Mouse (Mus musculus): ENCODE data around the gene Pa2g4. TPM values are rescaled to one million over a fixed set of nuclear protein-coding genes. Genes with fewer than 3 reads are reported as not detected.

Gene Pa2g4
- 78.9 to 84.1 TPM (median 82.9 TPM) in 4 replicates for total RNA-seq (2023; ENCODE audit: inconsistent age)

DNA sequence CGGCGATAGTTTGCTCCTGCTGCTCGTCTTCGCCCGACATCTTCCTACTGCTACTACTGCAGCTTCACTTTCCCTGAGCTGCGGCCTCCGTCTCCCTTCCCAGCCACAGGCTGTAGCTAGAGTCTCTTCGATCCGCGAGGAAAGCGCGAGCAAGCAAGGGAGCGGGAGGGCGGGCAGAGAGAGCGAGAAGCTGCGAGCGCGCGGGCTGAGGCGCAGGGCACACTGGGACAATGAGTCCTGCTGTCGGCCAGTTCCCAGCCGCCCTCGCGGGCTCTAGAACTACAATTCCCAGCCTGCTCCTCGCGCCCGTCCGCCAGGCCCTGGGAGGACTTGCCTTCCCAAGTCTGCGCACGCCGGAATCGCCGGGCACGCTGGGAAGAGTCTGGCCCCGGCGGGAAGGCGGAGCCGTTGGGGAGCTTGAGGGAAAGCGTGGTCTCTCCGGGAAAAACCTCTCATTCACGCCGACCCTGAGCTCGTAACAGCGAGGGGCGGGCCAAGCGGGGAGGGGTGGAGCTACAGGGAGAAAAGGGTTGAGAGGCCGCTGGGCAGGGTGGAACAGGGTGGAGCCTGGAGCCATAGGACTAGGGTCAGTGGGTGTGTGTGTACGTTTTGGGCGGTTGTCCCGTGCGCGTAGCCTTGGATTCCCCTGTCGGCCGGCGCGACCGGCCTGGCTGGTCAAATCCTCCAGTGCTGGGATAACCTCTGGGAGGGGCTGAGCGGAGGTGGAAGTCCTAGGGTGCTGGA, at the start of gene Pa2g4:
TSS of gene Pa2g4 (minus strand) at position 200 of the 744 bp plus-strand sequence.

GRCm38 (mm10) chr10:128589464-128590192, 23.8 kb upstream of the Pa2g4 start, which contains the start of gene Erbb3:
Gene Erbb3 (minus strand): TSS chr10:128589652.

GRCm38 (mm10) chr10:128548947-128549681, 16.7 kb downstream of the Pa2g4 start, which contains the start of gene Rpl41:
Gene Rpl41 (minus strand): TSS chr10:128549305.

DNA sequence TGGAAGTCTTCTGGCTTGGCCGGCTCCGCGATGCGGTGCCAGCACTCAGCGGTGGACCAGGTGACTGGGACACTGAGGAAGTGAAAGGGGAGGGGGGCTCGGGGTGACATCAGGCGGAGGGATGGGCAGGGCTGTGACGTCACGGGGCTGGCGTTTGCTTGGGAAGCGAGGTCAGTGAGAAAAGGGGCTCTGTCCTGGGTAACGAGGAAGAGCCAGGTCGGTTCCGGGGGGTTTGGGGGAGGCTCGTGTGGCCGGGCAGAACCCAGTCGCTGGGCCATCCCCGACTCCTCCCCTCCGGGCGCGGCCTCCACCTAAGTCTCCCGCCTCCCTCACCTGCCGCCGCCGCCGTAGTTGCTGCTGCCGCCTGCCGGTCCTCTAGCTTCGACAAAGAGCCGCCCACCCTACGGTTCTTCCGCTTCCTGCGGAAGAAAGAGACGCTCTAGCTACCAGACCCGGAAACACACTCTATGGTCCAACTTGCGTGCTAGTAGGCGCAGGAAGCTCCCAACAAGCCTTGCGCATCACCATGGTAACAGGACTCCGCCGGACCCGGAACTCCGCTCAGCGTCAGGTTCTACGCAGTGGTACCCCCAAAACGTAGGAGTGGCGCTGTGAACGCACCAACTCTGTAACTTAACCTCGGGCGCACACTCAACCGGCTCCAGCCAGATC, 18.3 kb downstream of the Pa2g4 start, which contains the start of gene Zc3h10:
TSS of gene Zc3h10 (minus strand) at position 414 of the 672 bp plus-strand sequence.

GRCm38 (mm10) chr10:128525671-128526308, 40.0 kb downstream of the Pa2g4 start, which contains the start of gene Esyt1:
Gene Esyt1 (minus strand): TSS chr10:128525871.

Other genes starting within 250 kb of the Pa2g4 start
- 19.3 to 27.7 TPM (median 21.7 TPM) in 4 replicates for gene Cnpy2, start 243.5 kb downstream of the Pa2g4 start, total RNA-seq (2023; ENCODE audit: inconsistent age)
- gene Cs, start 228.3 kb downstream of the Pa2g4 start, total RNA-seq (2023; ENCODE audit: inconsistent age), result 105 to 106 TPM (median 105 TPM) in 4 replicates
- gene Coq10a, start 197.0 kb downstream of the Pa2g4 start, total RNA-seq (2023; ENCODE audit: inconsistent age), result 29.6 to 36.9 TPM (median 33.0 TPM) in 4 replicates
- 66.2 to 68.1 TPM (median 67.1 TPM) in 4 replicates for gene Ankrd52, start 188.9 kb downstream of the Pa2g4 start, total RNA-seq (2023; ENCODE audit: inconsistent age)
- 0.83 TPM in 1 of 4 replicates, not detected in the others for gene Slc39a5, start 164.8 kb downstream of the Pa2g4 start, total RNA-seq (2023; ENCODE audit: inconsistent age)
- 49.3 to 60.3 TPM (median 54.7 TPM) in 4 replicates for gene Nabp2, start 154.5 kb downstream of the Pa2g4 start, total RNA-seq (2023; ENCODE audit: inconsistent age)
- gene Rnf41, start 154.3 kb downstream of the Pa2g4 start, total RNA-seq (2023; ENCODE audit: inconsistent age), result 58.7 to 71.1 TPM (median 64.1 TPM) in 4 replicates
- gene Smarcc2, start 106.7 kb downstream of the Pa2g4 start, total RNA-seq (2023; ENCODE audit: inconsistent age), result 149 to 158 TPM (median 152 TPM) in 4 replicates
- gene Myl6, start 71.8 kb downstream of the Pa2g4 start, total RNA-seq (2023; ENCODE audit: inconsistent age), result 518 to 597 TPM (median 546 TPM) in 4 replicates
- gene Myl6b, start 67.3 kb downstream of the Pa2g4 start, total RNA-seq (2023; ENCODE audit: inconsistent age), result 0.67 to 0.69 TPM in 2 of 4 replicates, not detected in the others
- gene Esyt1, start 40.1 kb downstream of the Pa2g4 start, total RNA-seq (2023; ENCODE audit: inconsistent age), result 238 to 249 TPM (median 246 TPM) in 4 replicates
- 80.4 to 85.9 TPM (median 83.5 TPM) in 4 replicates for gene Zc3h10, start 18.2 kb downstream of the Pa2g4 start, total RNA-seq (2023; ENCODE audit: inconsistent age)
- 3,879 to 4,089 TPM (median 3,915 TPM) in 4 replicates for gene Rpl41, start 16.7 kb downstream of the Pa2g4 start, total RNA-seq (2023; ENCODE audit: inconsistent age)
- 1.1 to 1.3 TPM (median 1.1 TPM) in 4 replicates for gene Erbb3, start 23.7 kb upstream of the Pa2g4 start, total RNA-seq (2023; ENCODE audit: inconsistent age)
- gene Rps26, start 60.8 kb upstream of the Pa2g4 start, total RNA-seq (2023; ENCODE audit: inconsistent age), result 1,201 to 1,335 TPM (median 1,220 TPM) in 4 replicates
- gene Ikzf4, start 80.0 kb upstream of the Pa2g4 start, total RNA-seq (2023; ENCODE audit: inconsistent age), result 0.15 TPM in 1 of 4 replicates, not detected in the others
- gene Suox, start 108.1 kb upstream of the Pa2g4 start, total RNA-seq (2023; ENCODE audit: inconsistent age), result 7.2 to 8.1 TPM (median 7.7 TPM) in 4 replicates
- 61.7 to 64.7 TPM (median 62.8 TPM) in 4 replicates for gene Rab5b, start 130.3 kb upstream of the Pa2g4 start, total RNA-seq (2023; ENCODE audit: inconsistent age)
- gene Pmel, start 138.2 kb upstream of the Pa2g4 start, total RNA-seq (2023; ENCODE audit: inconsistent age), result 0.54 to 0.83 TPM (median 0.67 TPM) in 4 replicates
- gene Cdk2, start 139.0 kb upstream of the Pa2g4 start, total RNA-seq (2023; ENCODE audit: inconsistent age), result 44.0 to 57.4 TPM (median 48.5 TPM) in 4 replicates
- 175 to 191 TPM (median 178 TPM) in 4 replicates for gene Dgka, start 178.9 kb upstream of the Pa2g4 start, total RNA-seq (2023; ENCODE audit: inconsistent age)
- 43.4 to 50.0 TPM (median 45.3 TPM) in 4 replicates for gene Pym1, start 181.9 kb upstream of the Pa2g4 start, total RNA-seq (2023; ENCODE audit: inconsistent age)
- 0.22 to 0.45 TPM in 2 of 4 replicates, not detected in the others for gene Mmp19, start 224.9 kb upstream of the Pa2g4 start, total RNA-seq (2023; ENCODE audit: inconsistent age)
- gene Dnajc14, start 238.1 kb upstream of the Pa2g4 start, total RNA-seq (2023; ENCODE audit: inconsistent age), result 65.7 to 75.8 TPM (median 70.4 TPM) in 4 replicates
- 12.1 to 19.1 TPM (median 15.0 TPM) in 4 replicates for gene Tmem198b, start 238.4 kb upstream of the Pa2g4 start, total RNA-seq (2023; ENCODE audit: inconsistent age)

Measured in B cell, adult (primary cell).